Mouse (Mus musculus) liver, adult 2 months (tissue): ENCODE measurements at regions not wholly inside any gene's neighbourhood (a gene's known extent, or its start where the extent isn't known, plus 50 kb on each side); places are given as distances from the start of the nearest gene placed in this dataset.

ENCODE experiments used
- DNase-seq: peaks from one replicate; pipeline ENCODE4 v3.0.0-alpha.2; 2011; ENCODE audit warnings: low read depth, low spot score; ENCODE audit errors: extremely low read depth
- H3K27ac ChIP-seq: fragments of 200-500 bp; replicated peaks from 2 replicates; pipeline ENCODE4 v1.5.1; 2012; ENCODE audit warnings: low read depth, mild to moderate bottlenecking, control low read depth, inconsistent platforms, low read length; ENCODE audit not compliant: insufficient read depth
- H3K27me3 ChIP-seq: fragments of 200-500 bp; 2 replicates; pipeline ENCODE4 v1.6.1; 2012; ENCODE audit warnings: mild to moderate bottlenecking, moderate library complexity, low read length, inconsistent platforms; ENCODE audit not compliant: control insufficient read depth, insufficient read depth
- H3K36me3 ChIP-seq: fragments of 200-500 bp; 2 replicates; pipeline ENCODE4 v1.6.1; 2012; ENCODE audit warnings: low read length, inconsistent platforms; ENCODE audit not compliant: control insufficient read depth, insufficient read depth
- H3K4me1 ChIP-seq: fragments of 200-500 bp; 2 replicates; pipeline ENCODE4 v1.6.1; 2011; ENCODE audit warnings: low read length; ENCODE audit not compliant: control insufficient read depth, insufficient read depth
- H3K4me3 ChIP-seq: fragments of 200-500 bp; 2 replicates; pipeline ENCODE4 v1.5.1; 2011; ENCODE audit warnings: low read depth, mild to moderate bottlenecking, control low read depth, low read length, moderate library complexity; ENCODE audit not compliant: insufficient read depth
- H3K79me2 ChIP-seq: fragments of 200-500 bp; 2 replicates; pipeline ENCODE4 v1.6.1; 2012; ENCODE audit warnings: inconsistent platforms, mild to moderate bottlenecking, low read length, moderate library complexity; ENCODE audit not compliant: control insufficient read depth, insufficient read depth
- H3K9ac ChIP-seq: fragments of 200-500 bp; 2 replicates; pipeline ENCODE4 v1.6.1; 2012; ENCODE audit warnings: low read depth, mild to moderate bottlenecking, control low read depth, inconsistent platforms, low read length
- CTCF ChIP-seq: fragments of 200-500 bp; IDR thresholded peaks from 2 replicates; pipeline ENCODE4 v1.5.1; 2011; ENCODE audit warnings: low read depth, low read length, control low read depth
- POLR2A ChIP-seq: fragments of 200-500 bp; IDR thresholded peaks from 2 replicates; pipeline ENCODE4 v1.6.1; 2011; ENCODE audit warnings: low read length, control low read depth; ENCODE audit not compliant: insufficient read depth; ENCODE audit errors: extremely low read depth
- WGBS: fragments of 180-500 bp; shearing (Covaris S2); methylation state at CpG from one replicate; pipeline ENCODE4 v1.1.7; 2018; 5-methylcytosine and 5-hydroxymethylcytosine counted together

DNA sequence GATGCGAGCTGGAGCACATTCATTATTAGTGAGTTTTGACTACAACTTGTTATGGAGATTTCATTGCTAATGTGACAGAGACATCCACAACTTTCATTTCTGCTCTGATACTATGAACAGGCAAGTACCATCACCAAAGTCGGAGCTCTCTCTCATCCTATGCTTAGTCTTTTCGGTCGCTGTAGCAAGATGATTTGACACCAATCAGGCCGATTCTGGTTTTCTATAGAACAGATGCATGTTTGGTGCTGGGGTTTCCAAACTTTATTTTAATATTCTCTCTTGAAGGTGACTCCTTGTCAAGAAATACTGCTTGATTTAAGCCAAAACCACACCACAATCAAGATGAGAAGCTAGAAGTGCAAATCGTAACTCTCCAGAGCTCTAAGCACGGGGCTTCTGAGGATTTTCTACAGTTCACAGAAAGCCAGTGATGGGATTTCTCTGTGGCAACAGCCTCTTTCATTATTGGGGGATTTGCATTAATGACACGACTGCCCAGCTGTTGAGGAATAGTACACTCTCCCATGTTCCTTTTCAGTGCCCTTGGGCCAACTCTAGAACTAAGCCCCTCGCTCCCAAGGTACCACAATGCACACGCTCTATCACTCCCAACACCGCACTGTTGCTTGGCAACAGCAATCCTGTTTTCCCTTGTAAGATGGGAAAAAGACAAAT, 434.5 kb downstream of the Gm16223 start:
- Histone ChIP-seq H3K4me1 (no peaks in the 10 kb centered on the region), H3K79me2 (no peaks in the 10 kb centered on the region), H3K4me3 (no peak overlapping the region), H3K27me3 (no peaks in the 10 kb centered on the region), H3K36me3 (no peaks in the 10 kb centered on the region), H3K27ac (no peak overlapping the region), H3K9ac (no peak overlapping the region)
- WGBS: 85% methylated on average over 11 of the region's 11 CpGs
- TF ChIP-seq POLR2A (no peak), CTCF (no peak)
- DNase-seq: no peak

- Histone ChIP-seq H3K79me2 (no peaks in the 10 kb centered on the region), H3K4me3 (no peak overlapping the region), H3K27ac (no peak overlapping the region), H3K36me3 (no peaks in the 10 kb centered on the region), H3K27me3 (no peaks in the 10 kb centered on the region), H3K9ac (no peak overlapping the region), H3K4me1 (no peaks in the 10 kb centered on the region)
- DNase-seq: no peak
- WGBS: 82% methylated on average over 1 of the region's 1 CpGs
- no peak for TF ChIP-seq POLR2A
- no peak for TF ChIP-seq CTCF
Measured at GRCm38 (mm10) chr5:42502802-42503136, 435.0 kb downstream of the Gm16223 start.

- no peak overlapping the region for H3K27ac ChIP-seq
- no peaks in the 10 kb centered on the region for H3K27me3 ChIP-seq
- H3K79me2 ChIP-seq: no peaks in the 10 kb centered on the region
- DNase-seq: no peak
- no peak for TF ChIP-seq CTCF
- no peak for TF ChIP-seq POLR2A
- no peak overlapping the region for H3K4me3 ChIP-seq
- WGBS: 73% methylated on average over 5 of the region's 5 CpGs
- no peak overlapping the region for H3K9ac ChIP-seq
- H3K4me1 ChIP-seq: no peaks in the 10 kb centered on the region
- H3K36me3 ChIP-seq: no peaks in the 10 kb centered on the region
Measured at GRCm38 (mm10) chr5:42509200-42509599, 441.4 kb downstream of the Gm16223 start.

DNA sequence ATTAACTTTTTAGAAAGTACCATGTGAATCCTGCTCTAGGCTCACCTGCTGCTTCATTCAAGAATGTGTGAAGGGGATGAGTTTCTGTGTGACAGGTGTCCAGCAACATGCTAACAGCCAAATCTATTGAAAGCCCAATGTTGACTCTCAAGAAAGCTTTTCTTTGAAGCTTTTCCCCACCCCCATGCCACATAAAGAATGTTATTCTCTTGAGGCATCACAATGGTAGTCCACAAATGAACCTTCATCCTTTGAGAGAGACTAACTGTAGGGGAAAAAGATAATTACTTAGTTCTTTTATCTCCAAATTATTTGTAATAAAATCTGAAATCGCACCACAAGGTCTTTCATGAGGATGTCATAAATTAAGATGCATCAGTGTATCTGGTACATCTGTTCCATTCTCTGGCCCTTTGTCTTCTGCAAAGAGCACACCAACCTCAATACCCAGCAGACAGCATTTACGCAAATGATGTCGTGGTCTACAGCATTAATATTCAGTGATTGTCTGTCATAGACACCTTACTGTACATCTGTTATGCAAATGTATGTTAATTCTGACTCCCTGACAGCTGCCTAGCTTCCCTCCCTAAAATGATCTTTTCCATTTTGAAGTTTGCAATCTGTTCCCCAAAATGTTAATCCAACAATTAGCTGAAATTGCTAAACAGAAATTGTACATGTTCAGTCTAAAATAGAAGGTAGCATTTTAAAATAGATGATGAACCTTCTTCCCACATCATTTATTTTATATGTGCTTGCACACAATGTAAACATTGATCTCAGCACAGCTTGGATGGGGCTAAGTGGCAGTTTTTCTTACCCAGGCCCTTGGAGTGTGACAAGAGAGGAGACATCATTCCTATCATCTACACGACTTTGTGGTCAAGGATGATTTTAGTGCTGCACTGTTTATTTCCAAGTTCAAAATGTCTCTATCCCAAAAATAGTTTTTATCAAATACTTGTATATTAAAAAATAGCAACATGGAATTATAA, 455.7 kb downstream of the Gm16223 start:
- Histone ChIP-seq H3K27ac (no peak overlapping the region), H3K4me1 (no peaks in the 10 kb centered on the region), H3K4me3 (no peak overlapping the region), H3K9ac (no peak overlapping the region), H3K27me3 (no peaks in the 10 kb centered on the region; the same call in 1 of the 2 replicates), H3K36me3 (no peaks in the 10 kb centered on the region), H3K79me2 (no peaks in the 10 kb centered on the region)
- WGBS: 80% methylated on average over 4 of the region's 4 CpGs
- no peak for DNase-seq
- TF ChIP-seq CTCF: no peak
- no peak for TF ChIP-seq POLR2A

- Histone ChIP-seq H3K4me1 (no peaks in the 10 kb centered on the region), H3K9ac (no peak overlapping the region), H3K27me3 (no peaks in the 10 kb centered on the region; the same call in 1 of the 2 replicates), H3K36me3 (no peaks in the 10 kb centered on the region), H3K27ac (no peak overlapping the region), H3K79me2 (no peaks in the 10 kb centered on the region), H3K4me3 (no peak overlapping the region)
- no peak for DNase-seq
- WGBS: 78% methylated on average over 5 of the region's 5 CpGs
- TF ChIP-seq CTCF (no peak), POLR2A (no peak)
Measured at GRCm38 (mm10) chr5:42525431-42525830, 457.7 kb downstream of the Gm16223 start.

DNA sequence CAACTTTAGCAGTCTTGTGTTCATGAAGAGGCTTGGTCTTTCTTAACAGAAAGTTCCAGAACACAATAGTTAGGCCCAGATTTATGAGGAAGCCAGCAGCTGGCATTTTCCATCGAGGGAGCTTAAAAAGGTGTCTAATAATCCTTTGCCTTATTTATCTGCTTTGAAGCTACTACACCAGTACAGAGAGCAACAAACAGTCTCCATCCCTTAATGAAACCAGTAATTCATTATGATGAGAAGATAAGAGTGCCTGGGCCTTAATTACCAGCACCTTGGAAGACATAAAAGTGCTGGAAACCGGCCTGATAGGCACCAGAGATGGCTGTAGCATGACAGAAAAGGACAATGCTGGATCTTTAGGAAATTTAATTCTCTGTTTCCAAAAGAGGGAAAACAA, 492.8 kb downstream of the Gm16223 start:
- 78% methylated on average over 2 of the region's 2 CpGs for WGBS

More for the DNA sequence above, 492.8 kb downstream of the Gm16223 start:
- Histone ChIP-seq H3K4me1 (no peaks in the 10 kb centered on the region), H3K27me3 (no peaks in the 10 kb centered on the region), H3K27ac (no peak overlapping the region), H3K79me2 (no peaks in the 10 kb centered on the region), H3K36me3 (no peaks in the 10 kb centered on the region), H3K4me3 (no peak overlapping the region), H3K9ac (no peak overlapping the region)
- TF ChIP-seq CTCF (no peak), POLR2A (no peak)
- DNase-seq: no peak
